Mouse (Mus musculus) CD4-positive naive resting alpha-beta T cell, adult 57 days (primary cell): ENCODE results near the gene Gen1. TPM values are rescaled to one million over a fixed set of nuclear protein-coding genes. Genes with fewer than 3 reads are reported as not detected.

Experiments
- total RNA-seq: library from RNA; stranded (reverse); gene quantifications from one replicate; pipeline ENCODE4 v1.2.4, GENCODE M21; 2023

Gen1 gene
- 2.9 TPM for total RNA-seq

GRCm38 (mm10) chr12:11265382-11266281 lies at the start of gene Gen1, which contains the start of gene Smc6:
TSS of gene Gen1 (minus strand) at chr12:11265801.
TSS of gene Smc6 (plus strand) at chr12:11265886.

GRCm38 (mm10) chr12:11208872-11209271 lies 56.7 kb downstream of the Gen1 start, which contains the start of gene Msgn1:
TSS of gene Msgn1 (minus strand) at chr12:11208972.

Other genes with a start within 250 kb of the Gen1 start
- gene Kcns3, start 114.7 kb downstream of the Gen1 start, total RNA-seq = not detected
- not detected for gene Msgn1, start 56.8 kb downstream of the Gen1 start, total RNA-seq
- gene Smc6, start 85 bp upstream of the Gen1 start, total RNA-seq = 152 TPM
- gene Vsnl1, start 170.8 kb upstream of the Gen1 start, total RNA-seq = not detected
- not detected for gene Rad51ap2, start 190.3 kb upstream of the Gen1 start, total RNA-seq